ENCODE assay signal across 3 mouse cellular contexts in genomic region chr14:79031230-79031740, GRCm38 (mm10).
"Had no signal": no experiment of that assay in that cellular context is flagged by ENCODE, and none has a peak within 500 bp of the region (broad histone marks: within the 10 kb centered on the region; RNA-seq: fewer than 3 reads in every experiment).

No protein-coding gene starts in this region.

- DNase-seq: kidney, adult 8-10 months; kidney, postnatal 25 days; lung, adult 18-20 months had no signal
